Mouse (Mus musculus) heart, embryonic 13.5 days (tissue): ENCODE measurements around the gene Ifrd2. TPM values are rescaled to one million over a fixed set of nuclear protein-coding genes. Genes with fewer than 3 reads are reported as not detected.

Experiments
- ATAC-seq: fragments of 200-750 bp; cut with Nextera tagmentation; 2 replicates; pipeline ENCODE4 v1.8.0; 2017; ENCODE audit warnings: moderate TSS enrichment; ENCODE audit not compliant: insufficient number of reproducible peaks, low FRiP score, low TSS enrichment; ENCODE audit errors: extremely low read depth
- H3K27ac ChIP-seq: fragments of 300-500 bp; sonication (generic); replicated peaks from 2 replicates; pipeline ENCODE4 v1.5.1; 2015; ENCODE audit warnings: moderate library complexity, mild to moderate bottlenecking, inconsistent platforms
- H3K27me3 ChIP-seq: fragments of 300-500 bp; sonication (generic); replicated peaks from 2 replicates; pipeline ENCODE4 v1.6.1; 2015; ENCODE audit warnings: mild to moderate bottlenecking, inconsistent platforms
- H3K36me3 ChIP-seq: fragments of 300-500 bp; sonication (generic); 2 replicates; pipeline ENCODE4 v1.6.1; 2015; ENCODE audit warnings: mild to moderate bottlenecking, inconsistent platforms
- H3K4me1 ChIP-seq: fragments of 300-500 bp; sonication (generic); 2 replicates; pipeline ENCODE4 v1.6.1; 2015; ENCODE audit warnings: inconsistent platforms
- H3K4me2 ChIP-seq: fragments of 300-500 bp; sonication (generic); 2 replicates; pipeline ENCODE4 v1.6.1; 2015; ENCODE audit warnings: inconsistent platforms, mild to moderate bottlenecking, moderate library complexity
- H3K4me3 ChIP-seq: fragments of 300-500 bp; sonication (generic); 2 replicates; pipeline ENCODE4 v1.5.1; 2015; ENCODE audit warnings: moderate library complexity, mild to moderate bottlenecking, inconsistent platforms
- H3K9ac ChIP-seq: fragments of 300-500 bp; sonication (generic); 2 replicates; pipeline ENCODE4 v1.6.1; 2015; ENCODE audit warnings: inconsistent platforms, mild to moderate bottlenecking, moderate library complexity
- H3K9me3 ChIP-seq: fragments of 300-500 bp; sonication (generic); 2 replicates; pipeline ENCODE4 v1.6.1; 2016; ENCODE audit warnings: inconsistent platforms
- whole genome bisulfite sequencing: fragments of 180-500 bp; shearing (Covaris S2); methylation state at CpG from one replicate; pipeline ENCODE4 v1.1.7; 2015; ENCODE audit warnings: mixed read lengths; 5-methylcytosine and 5-hydroxymethylcytosine counted together
- polyA plus RNA-seq: library from polyadenylated mRNA; unstranded; fragments of >200 nt; fragmentation: Nextera tagmentation; extraction: Ambion mirVana; gene quantifications from 2 replicates; pipeline ENCODE4 v1.2.1, GENCODE M21; 2015

Gene Ifrd2
- polyA plus RNA-seq, 1 experiment from 2014 or later = 35.7 TPM

DNA sequence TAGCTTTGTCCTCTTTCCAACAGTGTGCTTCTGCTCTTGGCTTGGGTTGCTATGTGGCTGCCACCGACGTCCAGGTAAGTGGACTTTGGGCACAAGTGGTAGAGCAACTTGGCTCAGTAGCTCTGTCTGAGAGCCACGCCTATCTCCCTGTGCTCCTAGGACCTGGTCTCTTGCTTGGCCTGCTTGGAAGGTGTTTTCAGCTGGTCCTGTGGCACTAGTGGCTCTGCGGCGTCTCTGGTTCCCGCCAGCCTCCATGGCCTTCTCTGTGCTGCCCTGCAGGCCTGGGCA, 3.3 kb downstream of the Ifrd2 start:
- H3K9me3 ChIP-seq = no peaks in the 10 kb centered on the region
- peaks cover 75% of the 10 kb centered on the region for H3K4me1 ChIP-seq
- no peak overlapping the region for H3K4me2 ChIP-seq
- 94% methylated on average over 6 of the region's 6 CpGs for WGBS
- H3K27ac ChIP-seq = peak overlapping the region; percentile 56; the same call in 1 of the 2 replicates
- peak overlapping the region; percentile 91; the same call in 1 of the 2 replicates for H3K9ac ChIP-seq
- no peak for ATAC-seq
- peaks cover 65% of the 10 kb centered on the region for H3K36me3 ChIP-seq
- H3K27me3 ChIP-seq = no peaks in the 10 kb centered on the region
- H3K4me3 ChIP-seq = no peak overlapping the region

DNA sequence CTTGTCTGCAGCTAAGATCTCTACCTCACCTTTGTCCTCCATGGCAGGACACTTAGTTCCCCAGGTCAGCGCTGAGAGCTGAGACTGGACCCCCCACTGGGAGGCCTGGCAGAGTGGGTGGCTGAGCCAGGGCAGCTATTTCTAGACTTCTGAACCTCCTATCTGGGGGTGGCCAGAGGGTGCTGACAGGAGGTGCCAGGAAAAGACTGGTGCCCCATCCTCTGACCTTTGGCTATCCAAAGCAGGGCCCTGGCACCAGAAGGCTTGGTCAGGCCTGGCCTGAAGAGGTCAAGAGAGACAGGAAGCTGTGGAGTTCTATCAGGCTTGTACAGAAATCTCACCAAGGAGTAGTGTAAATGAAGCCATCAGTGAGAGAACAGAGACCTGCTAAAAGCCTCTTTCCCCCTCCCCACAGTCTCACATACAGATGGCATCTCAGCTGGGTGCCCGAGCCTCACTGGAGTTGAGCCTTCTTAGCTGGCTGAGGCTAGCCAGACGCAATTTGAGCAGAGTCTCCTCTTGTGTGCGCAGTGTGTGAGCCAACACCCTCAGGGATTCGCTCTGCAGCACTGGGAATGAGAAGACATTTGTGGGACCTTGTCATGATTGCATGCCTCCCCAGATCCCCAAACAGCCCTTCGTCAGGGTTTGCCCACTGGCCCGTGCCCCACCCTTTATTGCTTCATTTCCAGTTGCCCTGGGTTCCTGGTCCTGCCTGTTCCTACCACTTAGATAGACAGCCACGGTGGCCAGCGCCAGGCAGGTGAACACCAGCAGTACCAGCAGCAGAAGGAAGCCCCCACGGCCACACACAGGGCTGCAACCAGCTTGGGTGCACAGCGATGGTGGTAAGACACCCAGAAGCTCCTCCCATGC, 5.9 kb downstream of the Ifrd2 start:
- ATAC-seq = no peak
- Histone ChIP-seq H3K27me3 (0 out of 2 replicates have a peak, but pooled peaks cover under 1% of the 10 kb centered on the region), H3K4me1 (peaks cover 84% of the 10 kb centered on the region), H3K4me2 (peak overlapping the region; percentile 18; the same call in 1 of the 2 replicates), H3K9me3 (no peaks in the 10 kb centered on the region), H3K27ac (peak overlapping the region; percentile 40), H3K9ac (peak overlapping the region; percentile 38), H3K4me3 (no peak overlapping the region), H3K36me3 (peaks cover 66% of the 10 kb centered on the region)
- WGBS = 71% methylated on average over 11 of the region's 11 CpGs

DNA sequence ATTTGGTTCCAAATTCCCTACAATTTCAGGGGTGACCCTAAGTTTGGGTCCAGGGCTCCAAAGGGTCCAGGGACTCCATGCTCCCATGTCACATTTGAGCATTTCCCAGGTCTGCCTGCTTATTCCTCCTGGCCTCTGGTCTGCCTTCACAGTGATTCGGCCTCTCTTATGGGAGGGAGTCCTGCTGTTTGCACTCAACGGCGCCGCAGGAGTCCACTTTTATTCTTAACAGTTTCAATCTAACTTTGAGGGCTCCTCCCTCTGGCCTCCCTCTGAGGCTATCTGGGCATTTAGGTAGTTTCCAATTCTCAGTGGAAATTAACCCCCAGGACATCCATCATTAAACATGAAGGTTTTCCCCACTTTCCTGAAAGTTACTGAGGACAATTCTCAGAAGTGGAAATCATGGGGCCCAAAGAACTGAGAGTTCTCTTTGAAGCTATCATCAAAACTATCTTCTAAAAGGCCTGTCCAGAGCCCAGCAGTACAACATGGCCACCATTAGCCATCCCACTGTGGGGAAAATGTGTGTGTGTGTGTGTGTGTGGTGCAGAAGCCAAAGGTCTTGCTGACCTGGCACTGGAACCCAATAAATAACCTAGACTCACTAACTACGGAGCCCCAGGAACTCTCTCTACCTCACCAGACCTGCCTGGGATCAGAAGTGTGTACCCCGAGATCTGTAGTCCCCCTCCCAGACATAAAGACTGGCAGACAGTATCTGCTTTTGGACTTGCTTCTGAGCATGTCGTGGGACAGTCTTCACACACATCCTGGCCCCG, 7.0 kb downstream of the Ifrd2 start:
- no peak for ATAC-seq
- H3K4me1 ChIP-seq = peaks cover 73% of the 10 kb centered on the region
- peaks cover 61% of the 10 kb centered on the region for H3K36me3 ChIP-seq
- 0 out of 2 replicates have a peak overlapping the region, but pooled peaks have one; percentile 20 for H3K27ac ChIP-seq
- no peaks in the 10 kb centered on the region for H3K9me3 ChIP-seq
- WGBS = 81% methylated on average over 8 of the region's 8 CpGs
- no peak overlapping the region for H3K4me2 ChIP-seq
- H3K27me3 ChIP-seq = peaks cover 12% of the 10 kb centered on the region
- no peak overlapping the region for H3K9ac ChIP-seq
- no peak overlapping the region for H3K4me3 ChIP-seq

DNA sequence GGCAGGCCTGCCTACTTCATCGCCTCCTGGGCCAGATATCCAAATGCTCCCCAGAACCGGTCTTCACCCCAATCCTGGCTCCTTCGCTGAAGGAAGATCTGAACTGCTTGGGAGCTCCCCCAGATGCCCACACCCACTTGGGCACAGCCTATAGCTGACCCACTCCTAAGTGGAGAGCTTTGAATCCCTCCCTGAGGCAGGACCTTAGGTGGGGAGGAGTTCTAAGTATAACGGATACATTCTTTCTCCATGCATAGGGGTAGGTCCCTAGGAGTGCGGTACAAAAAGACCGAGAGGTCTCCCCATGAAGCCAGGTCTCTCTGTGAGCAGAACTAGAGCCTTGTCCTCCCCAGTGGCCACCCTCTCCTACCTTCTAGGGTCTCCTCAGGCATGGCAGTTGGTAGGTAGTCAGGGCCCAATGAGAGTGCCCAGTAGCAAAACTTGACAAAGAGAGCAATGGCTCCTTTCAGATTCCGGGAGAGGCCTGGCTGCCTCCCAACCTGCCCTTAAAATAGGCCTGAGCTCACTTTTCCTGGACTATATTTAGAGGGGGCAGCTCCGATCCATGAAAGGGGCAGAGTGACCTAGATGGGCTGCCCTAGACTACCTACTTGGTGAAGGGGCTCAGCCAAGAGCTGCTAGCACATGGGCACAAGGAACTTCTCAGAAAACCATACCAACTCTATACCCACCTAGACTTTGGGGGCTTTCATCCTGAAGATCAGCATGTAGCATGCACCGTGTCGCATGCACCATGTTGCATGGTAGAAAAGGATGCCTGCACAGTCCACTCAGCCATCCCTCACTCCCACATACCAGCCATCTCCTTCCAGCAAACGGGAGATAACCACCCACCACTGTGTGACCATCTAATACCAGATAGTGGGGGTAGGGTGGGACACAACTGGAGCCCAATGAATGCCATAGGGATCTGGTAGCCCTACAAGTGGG, 9.5 kb downstream of the Ifrd2 start:
- Histone ChIP-seq H3K4me2 (peak overlapping the region; percentile 69), H3K36me3 (peaks cover 42% of the 10 kb centered on the region), H3K4me3 (peak overlapping the region; percentile 43), H3K4me1 (peaks cover 55% of the 10 kb centered on the region), H3K9me3 (no peaks in the 10 kb centered on the region), H3K9ac (peak overlapping the region; percentile 82), H3K27ac (peak overlapping the region; percentile 98), H3K27me3 (peaks cover 35% of the 10 kb centered on the region)
- WGBS = 58% methylated on average over 11 of the region's 11 CpGs
- peak; percentile 54 for ATAC-seq

DNA sequence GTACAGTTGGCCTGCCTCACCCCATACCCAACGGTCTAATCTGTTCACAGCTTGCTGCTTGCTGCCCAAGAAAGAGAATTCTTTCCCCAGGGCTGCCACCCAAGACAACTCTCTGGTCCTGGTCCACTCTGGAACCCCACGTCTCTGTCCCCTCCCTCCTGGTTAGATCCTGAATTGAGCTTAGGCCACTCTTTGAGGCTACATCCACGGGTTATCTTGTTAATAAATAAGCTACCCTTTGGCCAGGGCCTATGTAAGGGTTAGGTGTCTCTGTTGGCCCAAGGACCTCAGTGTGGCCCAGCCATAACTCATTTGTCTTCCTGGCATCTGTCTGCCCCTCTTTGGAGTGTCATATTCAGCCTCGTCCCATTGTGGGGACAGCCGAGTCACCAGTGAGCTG, 10.9 kb downstream of the Ifrd2 start:
- peaks cover 27% of the 10 kb centered on the region for H3K36me3 ChIP-seq

DNA sequence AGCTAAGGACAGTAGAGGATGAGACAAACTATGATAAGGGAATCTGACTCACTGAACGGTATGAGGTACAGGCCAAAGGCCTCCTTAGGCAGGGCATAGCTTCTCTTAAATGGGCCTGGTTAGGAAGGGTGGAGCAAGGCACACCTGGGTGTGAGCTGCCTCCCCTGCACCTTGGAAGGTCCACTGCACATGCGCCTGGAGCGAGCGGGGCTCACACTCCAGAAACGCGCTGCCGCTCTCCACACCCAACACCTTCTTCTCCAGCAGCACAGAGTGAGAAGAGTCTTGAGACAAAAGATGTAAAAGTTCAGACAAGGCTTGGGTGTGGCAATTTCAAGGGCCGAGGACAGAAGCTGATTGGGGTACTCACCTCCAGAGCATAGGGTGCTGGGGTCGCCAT, 12.0 kb downstream of the Ifrd2 start:
- Histone ChIP-seq H3K9me3 (no peaks in the 10 kb centered on the region), H3K27ac (no peak overlapping the region), H3K36me3 (peaks cover 16% of the 10 kb centered on the region), H3K4me3 (no peak overlapping the region), H3K4me2 (0 out of 2 replicates have a peak overlapping the region, but pooled peaks have one; percentile 4), H3K27me3 (peaks cover 35% of the 10 kb centered on the region), H3K4me1 (peaks cover 49% of the 10 kb centered on the region), H3K9ac (peak overlapping the region; percentile 37; the same call in 1 of the 2 replicates)
- WGBS = 81% methylated on average over 9 of the region's 9 CpGs
- no peak for ATAC-seq

More for the DNA sequence above, 10.9 kb downstream of the Ifrd2 start:
- H3K27ac ChIP-seq = no peak overlapping the region
- no peak overlapping the region for H3K4me3 ChIP-seq
- H3K9me3 ChIP-seq = no peaks in the 10 kb centered on the region
- no peak overlapping the region for H3K4me2 ChIP-seq
- H3K4me1 ChIP-seq = peaks cover 53% of the 10 kb centered on the region
- H3K27me3 ChIP-seq = peaks cover 35% of the 10 kb centered on the region
- no peak overlapping the region for H3K9ac ChIP-seq
- WGBS = 77% methylated on average over 5 of the region's 5 CpGs
- no peak for ATAC-seq

DNA sequence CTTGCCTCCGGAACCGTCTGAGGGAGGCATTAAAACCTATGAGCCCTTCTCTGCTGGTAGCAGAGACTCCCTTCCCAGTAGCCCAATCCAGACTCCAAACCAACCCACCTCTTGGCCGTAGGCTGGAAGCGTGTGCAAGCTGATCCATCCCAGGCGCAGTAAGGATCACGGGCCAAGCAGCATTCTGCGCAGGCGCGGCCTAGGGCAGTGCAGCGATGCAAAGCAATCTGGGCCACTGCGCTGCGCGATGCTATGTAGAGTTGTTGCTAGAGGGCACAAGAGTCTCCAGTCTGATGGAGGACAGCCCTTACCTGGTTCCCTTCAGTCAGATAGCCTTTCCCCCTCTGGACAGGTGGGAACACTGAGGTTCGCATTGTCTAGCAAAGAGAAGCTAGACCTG, 12.4 kb downstream of the Ifrd2 start:
- WGBS = 57% methylated on average over 14 of the region's 14 CpGs
- Histone ChIP-seq H3K36me3 (peaks cover 12% of the 10 kb centered on the region), H3K4me2 (0 out of 2 replicates have a peak overlapping the region, but pooled peaks have one; percentile 4), H3K9me3 (no peaks in the 10 kb centered on the region), H3K4me1 (peaks cover 49% of the 10 kb centered on the region), H3K27ac (no peak overlapping the region), H3K9ac (peak overlapping the region; percentile 37; the same call in 1 of the 2 replicates), H3K27me3 (peaks cover 38% of the 10 kb centered on the region), H3K4me3 (no peak overlapping the region)
- ATAC-seq = no peak

DNA sequence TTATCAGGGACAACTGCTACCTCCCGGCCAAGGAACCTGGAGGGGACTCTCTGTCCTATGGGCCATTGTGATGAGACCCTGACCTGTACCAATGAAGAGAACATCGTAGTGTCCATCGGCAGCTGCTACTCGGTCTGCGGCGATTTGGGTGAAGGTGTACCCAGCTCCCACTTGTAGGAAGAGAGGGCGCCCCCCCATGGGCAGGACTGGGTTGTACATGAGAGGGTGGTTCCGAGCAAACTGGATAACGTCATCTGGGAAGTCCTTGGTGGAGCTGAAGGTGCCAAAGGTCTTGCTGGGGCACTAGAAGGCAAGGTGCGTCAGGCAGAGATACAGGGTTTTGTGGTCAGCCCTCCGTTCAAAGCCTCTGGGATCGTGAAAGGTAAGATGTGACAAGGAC, 13.3 kb downstream of the Ifrd2 start:
- no peak overlapping the region for H3K4me3 ChIP-seq
- no peaks in the 10 kb centered on the region for H3K9me3 ChIP-seq
- peaks cover 5% of the 10 kb centered on the region for H3K36me3 ChIP-seq
- H3K9ac ChIP-seq = no peak overlapping the region
- ATAC-seq = no peak
- peaks cover 54% of the 10 kb centered on the region for H3K4me1 ChIP-seq
- peaks cover 45% of the 10 kb centered on the region for H3K27me3 ChIP-seq
- no peak overlapping the region for H3K27ac ChIP-seq
- 73% methylated on average over 12 of the region's 12 CpGs for WGBS
- H3K4me2 ChIP-seq = no peak overlapping the region

DNA sequence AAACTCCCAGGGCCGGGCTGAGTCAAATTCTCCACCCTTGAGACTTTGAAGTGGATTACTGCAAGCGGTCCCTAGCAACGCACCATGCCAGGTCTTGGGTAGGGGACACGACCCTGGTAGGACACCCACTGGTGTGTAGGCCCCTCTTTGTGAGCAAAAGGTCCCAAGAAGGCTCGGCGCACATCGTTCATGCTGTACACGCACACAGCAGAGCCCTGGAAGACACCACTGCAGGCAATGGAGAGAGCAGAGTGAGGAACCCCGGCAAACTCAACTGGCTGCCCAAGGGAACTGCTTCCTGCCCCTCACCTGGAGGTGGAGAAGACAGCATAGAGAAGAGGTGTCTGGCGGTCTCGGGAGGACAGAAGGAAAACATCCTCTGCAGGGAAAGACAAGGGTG, 13.8 kb downstream of the Ifrd2 start:
- no peak overlapping the region for H3K4me3 ChIP-seq
- peaks cover 54% of the 10 kb centered on the region for H3K4me1 ChIP-seq
- no peak overlapping the region; the same call in 1 of the 2 replicates for H3K9ac ChIP-seq
- peaks cover 5% of the 10 kb centered on the region; the same call in 1 of the 2 replicates for H3K36me3 ChIP-seq
- H3K4me2 ChIP-seq = no peak overlapping the region
- WGBS = 84% methylated on average over 11 of the region's 11 CpGs
- no peak overlapping the region for H3K27ac ChIP-seq
- no peaks in the 10 kb centered on the region for H3K9me3 ChIP-seq
- peaks cover 50% of the 10 kb centered on the region for H3K27me3 ChIP-seq
- ATAC-seq = no peak

DNA sequence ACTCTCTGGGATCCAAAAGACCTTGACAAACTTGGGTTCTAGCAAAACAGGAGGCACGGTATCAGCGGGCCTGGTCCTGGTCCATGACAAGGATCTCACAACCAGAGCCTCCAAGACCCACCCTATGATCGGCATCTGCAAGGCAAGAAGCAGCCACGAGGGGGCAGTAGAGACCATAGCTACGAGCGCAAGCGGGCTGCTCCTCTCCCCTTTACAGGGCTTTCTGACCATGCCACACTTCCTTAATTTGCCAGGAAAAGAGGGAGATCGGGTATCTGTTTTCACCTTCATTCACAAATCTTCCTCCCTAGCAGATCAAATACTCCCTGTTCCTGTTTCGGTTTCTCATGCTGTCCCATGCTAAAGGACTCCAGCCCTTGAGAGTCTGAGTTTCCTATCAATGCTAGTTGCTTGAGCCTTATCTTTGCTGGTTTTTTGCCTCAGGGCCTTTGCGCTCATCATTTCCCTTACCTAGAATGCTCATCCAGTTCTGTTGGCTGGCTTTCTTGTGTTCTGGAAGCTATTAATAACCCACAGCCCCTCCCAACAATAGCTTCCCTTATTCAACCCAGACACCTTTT, 14.7 kb downstream of the Ifrd2 start:
- Histone ChIP-seq H3K9ac (peak overlapping the region; percentile 69), H3K4me2 (peak overlapping the region; percentile 31), H3K27me3 (peaks cover 50% of the 10 kb centered on the region), H3K4me1 (peaks cover 54% of the 10 kb centered on the region), H3K4me3 (no peak overlapping the region), H3K9me3 (no peaks in the 10 kb centered on the region), H3K36me3 (peaks cover 5% of the 10 kb centered on the region; the same call in 1 of the 2 replicates), H3K27ac (peak overlapping the region; percentile 24; the same call in 1 of the 2 replicates)
- 4% methylated on average over 10 of the region's 10 CpGs for WGBS
- ATAC-seq = no peak
